Mouse (Mus musculus): Measurements from ENCODE around the gene Mydgf. TPM values are rescaled to one million over a fixed set of nuclear protein-coding genes. Genes with fewer than 3 reads are reported as not detected.

The Mydgf gene
- total and polyA plus RNA-seq, 2 experiments = 81.1 to 91.1 TPM

- Histone ChIP-seq H3K27ac (replicated peaks; ENCODE audit: insufficient read depth, low read depth, low read length) (no peak overlapping the region), H3K4me1 (ENCODE audit: control insufficient read depth, insufficient read depth, low read length) (no peaks in the 10 kb centered on the region), H3K9ac (ENCODE audit: low read depth, low read length) (no peak overlapping the region), H3K79me2 (ENCODE audit: control insufficient read depth, insufficient read depth, low read length) (no peaks in the 10 kb centered on the region), H3K27me3 (ENCODE audit: control insufficient read depth, insufficient read depth, low read length) (peaks cover 15% of the 10 kb centered on the region), H3K36me3 (ENCODE audit: control insufficient read depth, insufficient read depth, low read length) (no peaks in the 10 kb centered on the region), H3K4me3 (ENCODE audit: insufficient read depth, low read depth, low read length) (peak overlapping the region; percentile 29; the same call in 1 of the 2 replicates)
- DNase-seq (ENCODE audit: extremely low read depth, low read depth, low spot score) = no peak
- no peak for TF ChIP-seq POLR2A (IDR thresholded peaks at IDR 0.05; ENCODE audit: extremely low read depth, insufficient read depth, low read length)
- no peak for TF ChIP-seq CTCF (IDR thresholded peaks at IDR 0.05; ENCODE audit: low read depth, low read length)
- WGBS = 5% methylated on average over 45 of the region's 47 CpGs
Measured at GRCm38 (mm10) chr17:56141702-56142605, 41.8 kb downstream of the Mydgf start.

- no peaks in the 10 kb centered on the region for H3K4me1 ChIP-seq (ENCODE audit: control insufficient read depth, insufficient read depth, low read length)
- no peak for DNase-seq (ENCODE audit: extremely low read depth, low read depth, low spot score)
- peaks cover 15% of the 10 kb centered on the region for H3K27me3 ChIP-seq (ENCODE audit: control insufficient read depth, insufficient read depth, low read length)
- H3K9ac ChIP-seq (ENCODE audit: low read depth, low read length) = peak within 1 kb of the TSS; percentile 52
- H3K79me2 ChIP-seq (ENCODE audit: control insufficient read depth, insufficient read depth, low read length) = no peaks in the 10 kb centered on the region
- H3K27ac ChIP-seq (replicated peaks; ENCODE audit: insufficient read depth, low read depth, low read length) = no peak within 1 kb of the TSS
- 4% methylated on average over 79 of the region's 79 CpGs for WGBS
- H3K4me3 ChIP-seq (ENCODE audit: insufficient read depth, low read depth, low read length) = peak within 1 kb of the TSS; percentile 70
- TF ChIP-seq POLR2A (IDR thresholded peaks at IDR 0.05; ENCODE audit: extremely low read depth, insufficient read depth, low read length) (no peak), CTCF (IDR thresholded peaks at IDR 0.05; ENCODE audit: low read depth, low read length) (no peak)
- H3K36me3 ChIP-seq (ENCODE audit: control insufficient read depth, insufficient read depth, low read length) = no peaks in the 10 kb centered on the region
Measured at GRCm38 (mm10) chr17:56139858-56140595, 43.7 kb downstream of the Mydgf start, which contains the start of gene Sema6b. Gene Sema6b, minus strand, starts transcription at chr17:56140343.

GRCm38 (mm10) chr17:56139355-56139754, 44.4 kb downstream of the Mydgf start:
- no peak for DNase-seq (ENCODE audit: extremely low read depth, low read depth, low spot score)
- peaks cover 2% of the 10 kb centered on the region; the same call in 1 of the 2 replicates for H3K4me1 ChIP-seq (ENCODE audit: control insufficient read depth, insufficient read depth, low read length)
- TF ChIP-seq POLR2A (IDR thresholded peaks at IDR 0.05; ENCODE audit: extremely low read depth, insufficient read depth, low read length) = no peak
- TF ChIP-seq CTCF (IDR thresholded peaks at IDR 0.05; ENCODE audit: low read depth, low read length) = no peak
- no peaks in the 10 kb centered on the region for H3K79me2 ChIP-seq (ENCODE audit: control insufficient read depth, insufficient read depth, low read length)
- H3K36me3 ChIP-seq (ENCODE audit: control insufficient read depth, insufficient read depth, low read length) = no peaks in the 10 kb centered on the region
- H3K4me3 ChIP-seq (ENCODE audit: insufficient read depth, low read depth, low read length) = peak overlapping the region; percentile 70; the same call in 1 of the 2 replicates
- H3K27ac ChIP-seq (replicated peaks; ENCODE audit: insufficient read depth, low read depth, low read length) = no peak overlapping the region
- H3K9ac ChIP-seq (ENCODE audit: low read depth, low read length) = peak overlapping the region; percentile 52; the same call in 1 of the 2 replicates
- peaks cover 15% of the 10 kb centered on the region for H3K27me3 ChIP-seq (ENCODE audit: control insufficient read depth, insufficient read depth, low read length)
- 17% methylated on average over 21 of the region's 21 CpGs for WGBS

GRCm38 (mm10) chr17:56137839-56138613, 45.7 kb downstream of the Mydgf start:
- H3K4me1 ChIP-seq (ENCODE audit: control insufficient read depth, insufficient read depth, low read length) = peaks cover 5% of the 10 kb centered on the region; the same call in 1 of the 2 replicates
- no peaks in the 10 kb centered on the region for H3K36me3 ChIP-seq (ENCODE audit: control insufficient read depth, insufficient read depth, low read length)
- H3K27ac ChIP-seq (replicated peaks; ENCODE audit: insufficient read depth, low read depth, low read length) = no peak overlapping the region

GRCm38 (mm10) chr17:56136558-56136957, 47.2 kb downstream of the Mydgf start:
- H3K4me1 ChIP-seq (ENCODE audit: control insufficient read depth, insufficient read depth, low read length) = peaks cover 5% of the 10 kb centered on the region; the same call in 1 of the 2 replicates
- no peak for TF ChIP-seq POLR2A (IDR thresholded peaks at IDR 0.05; ENCODE audit: extremely low read depth, insufficient read depth, low read length)
- TF ChIP-seq CTCF (IDR thresholded peaks at IDR 0.05; ENCODE audit: low read depth, low read length) = no peak
- no peak for DNase-seq (ENCODE audit: extremely low read depth, low read depth, low spot score)
- WGBS = 88% methylated on average over 7 of the region's 7 CpGs
- H3K4me3 ChIP-seq (ENCODE audit: insufficient read depth, low read depth, low read length) = no peak overlapping the region
- H3K79me2 ChIP-seq (ENCODE audit: control insufficient read depth, insufficient read depth, low read length) = no peaks in the 10 kb centered on the region
- H3K27me3 ChIP-seq (ENCODE audit: control insufficient read depth, insufficient read depth, low read length) = peaks cover 8% of the 10 kb centered on the region
- H3K9ac ChIP-seq (ENCODE audit: low read depth, low read length) = no peak overlapping the region
- no peaks in the 10 kb centered on the region for H3K36me3 ChIP-seq (ENCODE audit: control insufficient read depth, insufficient read depth, low read length)
- H3K27ac ChIP-seq (replicated peaks; ENCODE audit: insufficient read depth, low read depth, low read length) = peak overlapping the region; percentile 32; the same call in 1 of the 2 replicates

More at GRCm38 (mm10) chr17:56137839-56138613, 45.7 kb downstream of the Mydgf start:
- Histone ChIP-seq H3K9ac (ENCODE audit: low read depth, low read length) (no peak overlapping the region), H3K79me2 (ENCODE audit: control insufficient read depth, insufficient read depth, low read length) (no peaks in the 10 kb centered on the region), H3K4me3 (ENCODE audit: insufficient read depth, low read depth, low read length) (no peak overlapping the region), H3K27me3 (ENCODE audit: control insufficient read depth, insufficient read depth, low read length) (peaks cover 15% of the 10 kb centered on the region)
- TF ChIP-seq CTCF (IDR thresholded peaks at IDR 0.05; ENCODE audit: low read depth, low read length) (no peak), POLR2A (IDR thresholded peaks at IDR 0.05; ENCODE audit: extremely low read depth, insufficient read depth, low read length) (no peak)
- WGBS = 43% methylated on average over 25 of the region's 25 CpGs
- no peak for DNase-seq (ENCODE audit: extremely low read depth, low read depth, low spot score)
